Mouse (Mus musculus) C2C12 (cell line): ENCODE measurements at regions not wholly inside any gene's neighbourhood (a gene's known extent, or its start where the extent isn't known, plus 50 kb on each side); places are given as distances from the start of the nearest gene placed in this dataset.

Experiments used
- CEBPB ChIP-seq: IDR thresholded peaks from one replicate; pipeline ENCODE4 v1.6.1; 2011; ENCODE audit warnings: low read depth, mild to moderate bottlenecking, control low read depth, moderate library complexity
- CTCF ChIP-seq: IDR thresholded peaks from one replicate; pipeline ENCODE4 v1.5.1; 2011; ENCODE audit not compliant: control insufficient read depth, insufficient read depth, insufficient read length
- MAX ChIP-seq: IDR thresholded peaks from one replicate; pipeline ENCODE4 v1.6.1; 2011; ENCODE audit warnings: mild to moderate bottlenecking, control low read depth
- MYOD1 ChIP-seq: IDR thresholded peaks from one replicate; pipeline ENCODE4 v1.6.1; 2011; ENCODE audit warnings: low read depth; ENCODE audit not compliant: control insufficient read depth, insufficient read length
- MYOG ChIP-seq: IDR thresholded peaks from one replicate; pipeline ENCODE4 v1.6.1; 2011; ENCODE audit not compliant: control insufficient read depth, insufficient read length; ENCODE audit errors: extremely low read depth
- USF1 ChIP-seq: IDR thresholded peaks from one replicate; pipeline ENCODE4 v1.6.1; 2011; ENCODE audit warnings: low read depth, mild to moderate bottlenecking, control low read depth, moderate library complexity

DNA sequence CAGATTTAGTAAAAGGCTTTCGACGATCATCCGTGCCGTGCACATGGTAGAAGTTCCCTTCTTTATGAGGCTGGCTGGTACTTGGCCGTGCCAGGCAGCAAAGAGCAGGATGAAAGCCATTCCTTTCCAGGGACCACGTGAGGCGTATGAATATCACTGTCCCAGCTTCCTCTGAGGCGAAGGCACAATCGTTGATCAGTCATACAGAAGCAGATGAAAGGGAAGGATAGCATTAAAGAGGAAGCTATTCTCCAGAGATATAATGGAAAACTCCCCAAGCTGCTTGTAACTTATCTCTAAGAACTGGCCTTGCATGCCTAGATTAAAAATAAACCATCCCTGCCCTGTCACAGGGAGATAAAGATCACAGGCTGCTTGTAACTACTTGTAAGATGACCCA lies 103.5 kb upstream of the Kcnj6 start:
- no peak for TF ChIP-seq CTCF
- no peak for TF ChIP-seq MAX
- TF ChIP-seq CEBPB, result no peak
- TF ChIP-seq USF1, result no peak
- no peak for TF ChIP-seq MYOD1
- TF ChIP-seq MYOG, result no peak
